Mouse (Mus musculus): ENCODE measurements around the gene Slco1c1. TPM values are rescaled to one million over a fixed set of nuclear protein-coding genes. Genes with fewer than 3 reads are reported as not detected.

The Slco1c1 gene
- polyA plus RNA-seq, 1 experiment, result 0.04 TPM

DNA sequence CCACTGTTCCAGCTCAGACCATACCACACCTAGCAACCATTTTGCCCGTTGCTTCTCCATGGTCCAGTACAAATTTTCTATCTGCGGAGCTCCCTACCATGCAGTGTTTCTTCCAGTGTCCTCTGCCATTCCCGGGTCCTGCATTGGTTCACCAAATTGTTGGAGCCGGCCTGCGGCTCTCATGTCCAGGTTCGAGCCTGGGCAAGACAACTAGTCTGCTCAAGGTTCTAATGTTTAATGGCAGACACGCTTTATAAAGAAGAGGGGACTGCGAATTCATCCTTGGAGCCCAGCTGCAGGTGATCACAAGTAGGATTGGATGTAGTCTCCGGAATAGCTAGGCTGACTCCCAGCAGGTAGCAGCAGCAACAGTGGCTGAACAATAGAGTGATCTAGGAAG lies 76.8 kb downstream of the Slco1c1 start:
- DNase-seq, result no peak
- WGBS, result 82% methylated on average over 9 of the region's 9 CpGs
- Histone ChIP-seq H3K4me1 (replicated peaks; ENCODE audit: control insufficient read depth, insufficient read depth, low read length) (no peaks in the 10 kb centered on the region), H3K27ac (ENCODE audit: control insufficient read depth, insufficient read depth, low read length) (no peak overlapping the region), H3K27me3 (ENCODE audit: control insufficient read depth, insufficient read depth, low read length) (no peaks in the 10 kb centered on the region), H3K4me3 (ENCODE audit: control insufficient read depth, insufficient read depth, low read length) (no peak overlapping the region), H3K36me3 (ENCODE audit: control insufficient read depth, insufficient read depth, low read length) (no peaks in the 10 kb centered on the region)
- TF ChIP-seq POLR2A (IDR thresholded peaks at IDR 0.05; ENCODE audit: control insufficient read depth, extremely low read depth, insufficient read depth, low read length, poor library complexity), result no peak
- no peak for TF ChIP-seq CTCF (IDR thresholded peaks at IDR 0.05; ENCODE audit: borderline replicate concordance, control insufficient read depth, extremely low read depth, insufficient read depth, low read length, poor library complexity)

DNA sequence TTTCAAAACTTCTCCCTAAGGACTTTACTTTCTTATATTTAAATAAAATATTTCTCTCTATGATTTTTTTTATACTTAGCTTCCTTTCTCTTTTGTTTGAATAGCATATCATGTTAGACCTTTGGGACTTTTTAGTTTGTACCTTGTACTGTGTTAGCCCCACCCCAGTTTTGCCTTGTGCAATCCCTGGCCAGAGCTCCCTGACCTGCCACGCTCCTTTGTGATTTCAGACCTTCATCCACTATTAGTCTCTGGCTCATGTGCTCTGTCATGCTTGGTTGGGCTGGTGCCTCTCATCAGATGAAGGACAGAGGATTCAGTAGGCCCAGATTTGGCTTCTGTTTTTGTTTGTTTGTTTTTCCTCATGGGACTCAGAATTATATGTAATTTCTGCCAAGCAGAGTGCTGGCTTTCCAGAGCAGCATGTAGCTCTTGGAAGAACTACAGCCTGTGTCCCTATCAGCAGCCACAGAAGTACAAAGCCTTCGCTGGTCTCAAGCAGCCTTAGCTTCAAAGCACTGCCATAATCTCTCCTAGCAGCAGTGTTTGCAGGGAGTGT lies 86.6 kb downstream of the Slco1c1 start:
- 69% methylated on average over 2 of the region's 2 CpGs for WGBS
- H3K4me3 ChIP-seq (ENCODE audit: control insufficient read depth, insufficient read depth, low read length), result no peak overlapping the region
- H3K36me3 ChIP-seq (ENCODE audit: control insufficient read depth, insufficient read depth, low read length), result no peaks in the 10 kb centered on the region
- no peak overlapping the region for H3K27ac ChIP-seq (ENCODE audit: control insufficient read depth, insufficient read depth, low read length)
- TF ChIP-seq POLR2A (IDR thresholded peaks at IDR 0.05; ENCODE audit: control insufficient read depth, extremely low read depth, insufficient read depth, low read length, poor library complexity) (no peak), CTCF (IDR thresholded peaks at IDR 0.05; ENCODE audit: borderline replicate concordance, control insufficient read depth, extremely low read depth, insufficient read depth, low read length, poor library complexity) (no peak)
- H3K4me1 ChIP-seq (replicated peaks; ENCODE audit: control insufficient read depth, insufficient read depth, low read length), result no peaks in the 10 kb centered on the region
- no peaks in the 10 kb centered on the region for H3K27me3 ChIP-seq (ENCODE audit: control insufficient read depth, insufficient read depth, low read length)
- DNase-seq, result no peak

- H3K4me3 ChIP-seq (ENCODE audit: control insufficient read depth, insufficient read depth, low read length), result no peak overlapping the region
- DNase-seq, result no peak
- H3K27me3 ChIP-seq (ENCODE audit: control insufficient read depth, insufficient read depth, low read length), result no peaks in the 10 kb centered on the region
- no peaks in the 10 kb centered on the region for H3K4me1 ChIP-seq (replicated peaks; ENCODE audit: control insufficient read depth, insufficient read depth, low read length)
- H3K36me3 ChIP-seq (ENCODE audit: control insufficient read depth, insufficient read depth, low read length), result no peaks in the 10 kb centered on the region
- TF ChIP-seq POLR2A (IDR thresholded peaks at IDR 0.05; ENCODE audit: control insufficient read depth, extremely low read depth, insufficient read depth, low read length, poor library complexity) (no peak), CTCF (IDR thresholded peaks at IDR 0.05; ENCODE audit: borderline replicate concordance, control insufficient read depth, extremely low read depth, insufficient read depth, low read length, poor library complexity) (no peak)
- no peak overlapping the region for H3K27ac ChIP-seq (ENCODE audit: control insufficient read depth, insufficient read depth, low read length)
Measured at GRCm38 (mm10) chr6:141614017-141614416, 89.8 kb downstream of the Slco1c1 start.

DNA sequence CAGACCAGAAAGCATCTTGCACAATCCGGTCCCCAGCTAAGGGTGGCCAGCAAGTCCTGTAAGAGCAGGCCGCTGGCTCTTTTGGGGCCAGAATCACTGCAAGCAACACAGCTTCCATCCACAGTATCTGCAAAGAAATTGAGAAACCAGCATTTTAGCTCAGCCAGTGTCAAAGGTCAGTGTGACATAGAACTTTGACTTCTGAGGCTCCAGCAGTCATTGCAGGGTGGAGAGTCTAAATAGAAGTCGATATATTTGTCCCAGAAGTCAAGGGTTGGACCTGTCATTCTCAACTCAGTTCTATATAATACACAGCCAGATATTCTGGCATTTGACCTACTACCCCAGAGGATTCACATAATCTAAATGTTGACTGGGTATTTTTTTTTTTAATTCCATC lies 91.2 kb downstream of the Slco1c1 start:
- TF ChIP-seq CTCF (IDR thresholded peaks at IDR 0.05; ENCODE audit: borderline replicate concordance, control insufficient read depth, extremely low read depth, insufficient read depth, low read length, poor library complexity) (no peak), POLR2A (IDR thresholded peaks at IDR 0.05; ENCODE audit: control insufficient read depth, extremely low read depth, insufficient read depth, low read length, poor library complexity) (no peak)
- Histone ChIP-seq H3K27ac (ENCODE audit: control insufficient read depth, insufficient read depth, low read length) (no peak overlapping the region), H3K4me3 (ENCODE audit: control insufficient read depth, insufficient read depth, low read length) (no peak overlapping the region), H3K36me3 (ENCODE audit: control insufficient read depth, insufficient read depth, low read length) (no peaks in the 10 kb centered on the region), H3K4me1 (replicated peaks; ENCODE audit: control insufficient read depth, insufficient read depth, low read length) (no peaks in the 10 kb centered on the region), H3K27me3 (ENCODE audit: control insufficient read depth, insufficient read depth, low read length) (no peaks in the 10 kb centered on the region)
- DNase-seq, result no peak
- 95% methylated on average over 3 of the region's 3 CpGs for WGBS

Other genes starting within 250 kb of the Slco1c1 start
- gene Slco1b2, start 105.2 kb downstream of the Slco1c1 start, polyA plus RNA-seq (2012; rRNA removed), result 0.17 TPM in 1 of 2 replicates, not detected in the other
- not detected in 2 replicates for gene Gm5724, start 249.4 kb downstream of the Slco1c1 start, polyA plus RNA-seq (2012; rRNA removed)

All from thymus, adult 2 months (tissue).